Comparison of ENCODE assay signal across 9 mouse cellular contexts in the genomic region with DNA sequence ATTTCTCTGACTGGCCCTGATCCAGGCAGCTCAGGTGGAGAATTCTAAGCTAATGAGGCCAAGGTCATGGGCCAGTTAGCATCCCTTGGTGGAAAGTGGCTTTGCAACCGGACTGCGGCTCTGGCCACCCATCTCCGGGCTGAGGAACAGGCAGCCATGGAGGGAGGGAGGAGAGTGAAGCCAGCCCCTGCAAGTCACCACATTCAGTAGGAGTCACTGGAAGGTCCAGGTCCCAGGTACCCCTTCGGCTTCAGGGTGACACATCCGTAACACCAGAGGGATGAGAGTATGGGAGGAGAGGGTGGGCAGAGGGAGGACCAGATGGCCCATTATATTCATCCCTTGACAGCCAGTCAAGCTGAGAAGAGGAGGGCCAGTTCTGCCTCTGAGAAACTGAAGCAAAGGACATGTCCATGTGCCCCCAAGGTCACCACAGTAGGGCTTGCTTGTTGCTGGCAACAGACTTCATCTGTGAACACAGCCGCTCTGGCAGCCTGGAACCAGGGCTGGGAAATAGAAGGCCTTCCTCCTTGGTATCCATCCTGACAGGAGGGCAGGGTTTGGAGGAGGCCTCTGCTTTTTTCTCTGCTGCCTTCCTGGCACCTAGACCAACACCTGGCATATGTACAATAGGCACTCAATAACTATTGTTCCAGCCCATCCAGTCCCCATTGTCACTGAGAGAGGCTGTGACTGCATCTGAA. TPM values are rescaled to one million over a fixed set of nuclear protein-coding genes. Genes with fewer than 3 reads are reported as not detected.
DNase-seq lines count a peak whose midpoint lies in the region; ATAC-seq and TF ChIP-seq lines count a peak whose summit lies in the region.
"Had no signal": no experiment of that assay in that cellular context is flagged by ENCODE, and none has a peak within 500 bp of the region (broad histone marks: within the 10 kb centered on the region; RNA-seq: fewer than 3 reads in every experiment).

No protein-coding gene starts in this region.

- H3K4me1 ChIP-seq in ES-E14 (ENCODE audit: control insufficient read depth in 2 of 2, insufficient read depth in 2 of 2, low read length in 2 of 2, poor library complexity in 1 of 2) = peaks cover 17 to 34% of the 10 kb centered on the region in 2 experiments; a peak in 3 of 4 replicates
- peaks cover 44% of the 10 kb centered on the region for H3K4me1 ChIP-seq in embryonic facial prominence, embryonic 15.5 days
- H3K4me1 ChIP-seq in midbrain, embryonic 10.5 days = peaks cover 69% of the 10 kb centered on the region
- peaks cover 22% of the 10 kb centered on the region for H3K4me1 ChIP-seq in liver, embryonic 11.5 days (replicated peaks; ENCODE audit: control insufficient read depth, insufficient read depth, low read length)

- in situ Hi-C loops in ES-E14 (cut with MboI; ENCODE audit: low sequenced_read_pairs in 2 of 2, unreplicated experiment in 2 of 2) = loop anchor here in 1 of 2 experiments (25.0 kb wide), 1 partner anchor 393 kb away; no protein-coding TSS in a partner anchor

- H3K4me2 ChIP-seq in embryonic facial prominence, embryonic 15.5 days (replicated peaks) = no peak overlapping the region
- no peak overlapping the region for H3K4me2 ChIP-seq in liver, embryonic 11.5 days
- H3K4me2 ChIP-seq: stomach, embryonic 15.5 days had no signal

- 83% methylated on average over 6 of the region's 6 CpGs for WGBS in embryonic facial prominence, embryonic 15.5 days
- 75% methylated on average over 6 of the region's 6 CpGs for WGBS in midbrain, embryonic 10.5 days
- 89% methylated on average over 6 of the region's 6 CpGs for WGBS in liver, embryonic 11.5 days

- peak overlapping the region; percentile 96 for H3K27ac ChIP-seq in ES-E14 (ENCODE audit: insufficient read depth, low read depth, low read length, poor library complexity, severe bottlenecking)
- peak overlapping the region; percentile 78 for H3K27ac ChIP-seq in embryonic facial prominence, embryonic 15.5 days (replicated peaks)
- H3K27ac ChIP-seq in midbrain, embryonic 10.5 days (replicated peaks) = peak overlapping the region; percentile 77
- H3K27ac ChIP-seq in liver, embryonic 11.5 days (ENCODE audit: low read depth, low read length) = no peak overlapping the region
- H3K27ac ChIP-seq: stomach, embryonic 15.5 days had no signal

- H3K9ac ChIP-seq in ES-E14 (ENCODE audit: insufficient read depth, low read depth, low read length, poor library complexity, severe bottlenecking) = peak overlapping the region; percentile 56
- H3K9ac ChIP-seq in embryonic facial prominence, embryonic 15.5 days = no peak overlapping the region
- H3K9ac ChIP-seq in liver, embryonic 11.5 days (ENCODE audit: low read depth, low read length) = no peak overlapping the region
- H3K9ac ChIP-seq: stomach, embryonic 15.5 days had no signal

- ATAC-seq in embryonic facial prominence, embryonic 15.5 days (ENCODE audit: insufficient number of reproducible peaks, low FRiP score, low TSS enrichment, low read depth) = no peak
- no peak for ATAC-seq in liver, embryonic 11.5 days (replicated peaks; ENCODE audit: low FRiP score)
- no peak for ATAC-seq in erythroid progenitor cell, adult 5-6 weeks (replicated peaks; ENCODE audit: low FRiP score, poor library complexity, severe bottlenecking)

- peak overlapping the region; percentile 4 to 34; a peak in 3 of 4 replicates for H3K4me3 ChIP-seq in ES-E14 (ENCODE audit: insufficient read depth in 1 of 2, low read depth in 1 of 2, low read length in 2 of 2, poor library complexity in 1 of 2, severe bottlenecking in 1 of 2)
- H3K4me3 ChIP-seq in embryonic facial prominence, embryonic 15.5 days (replicated peaks) = no peak overlapping the region
- no peak overlapping the region for H3K4me3 ChIP-seq in midbrain, embryonic 10.5 days
- H3K4me3 ChIP-seq in liver, embryonic 11.5 days (ENCODE audit: low read depth, low read length) = no peak overlapping the region
- H3K4me3 ChIP-seq: stomach, embryonic 15.5 days had no signal

- peak; percentile 35 for DNase-seq in embryo, embryonic 10.5 days (ENCODE audit: low spot score)
- no peak for DNase-seq in embryo, embryonic 11 days
- no peak for DNase-seq in ES-E14 (ENCODE audit: low read depth, low spot score)
- no peak for DNase-seq in midbrain, embryonic 10.5 days (ENCODE audit: low spot score)
- DNase-seq in liver, embryonic 11.5 days (ENCODE audit: low spot score) = no peak
- DNase-seq in gastrocnemius, adult 8-10 months (ENCODE audit: low spot score in 2 of 2) = no peak

- H3K9me3 ChIP-seq in ES-E14 (ENCODE audit: control insufficient read depth, insufficient read depth, low read depth, low read length) = no peaks in the 10 kb centered on the region
- no peaks in the 10 kb centered on the region for H3K9me3 ChIP-seq in embryonic facial prominence, embryonic 15.5 days (replicated peaks)
- no peaks in the 10 kb centered on the region for H3K9me3 ChIP-seq in midbrain, embryonic 10.5 days (replicated peaks)
- H3K9me3 ChIP-seq in liver, embryonic 11.5 days (ENCODE audit: control insufficient read depth, low read length) = no peaks in the 10 kb centered on the region
- H3K9me3 ChIP-seq: stomach, embryonic 15.5 days had no signal

- no peaks in the 10 kb centered on the region for H3K36me3 ChIP-seq in ES-E14 (ENCODE audit: control insufficient read depth, insufficient read depth, low read length, poor library complexity, severe bottlenecking)
- no peaks in the 10 kb centered on the region for H3K36me3 ChIP-seq in embryonic facial prominence, embryonic 15.5 days
- no peaks in the 10 kb centered on the region for H3K36me3 ChIP-seq in midbrain, embryonic 10.5 days
- H3K36me3 ChIP-seq in liver, embryonic 11.5 days (ENCODE audit: control insufficient read depth, insufficient read depth, low read length) = no peaks in the 10 kb centered on the region
- H3K36me3 ChIP-seq: stomach, embryonic 15.5 days had no signal

- no peaks in the 10 kb centered on the region for H3K27me3 ChIP-seq in embryonic facial prominence, embryonic 15.5 days
- H3K27me3 ChIP-seq in midbrain, embryonic 10.5 days (ENCODE audit: low read depth, poor library complexity, severe bottlenecking) = peaks cover 26% of the 10 kb centered on the region
- H3K27me3 ChIP-seq in liver, embryonic 11.5 days (replicated peaks; ENCODE audit: control insufficient read depth, insufficient read depth, low read length) = peaks cover 3% of the 10 kb centered on the region
- H3K27me3 ChIP-seq: stomach, embryonic 15.5 days had no signal

TF ChIP-seq in ES-E14, 5 proteins besides CTCF, POLR2A, EP300 and RAD21:
- TF ChIP-seq ZC3H11A (IDR thresholded peaks at IDR 0.05; ENCODE audit: borderline replicate concordance, low read depth, low read length) (no peak), MAFK (IDR thresholded peaks at IDR 0.05; ENCODE audit: insufficient read depth, low read depth, low read length) (no peak), HCFC1 (IDR thresholded peaks at IDR 0.05; ENCODE audit: borderline replicate concordance, insufficient read depth, low read length) (no peak), CHD2 (IDR thresholded peaks at IDR 0.05; ENCODE audit: low read depth, low read length) (no peak), ZNF384 (IDR thresholded peaks at IDR 0.05; ENCODE audit: low read depth, low read length) (peak; percentile 44; the same call in 1 of the 2 replicates)

RNA-seq across cellular contexts. Expression of gene Apol7a, which starts 43.9 kb away (rescaled TPM):
- total RNA-seq in ES-E14 (2012; rRNA removed) = 0.11 and 0.27 TPM in 2 replicates
- 0.29 and 0.33 TPM in 2 replicates for polyA plus RNA-seq in embryonic facial prominence, embryonic 15.5 days (2015; fragmentation: Nextera tagmentation; extraction: Ambion mirVana)
- polyA plus RNA-seq in midbrain, embryonic 10.5 days (2016; fragmentation: Nextera tagmentation; extraction: Ambion mirVana) = not detected in 2 replicates
- polyA plus RNA-seq in liver, embryonic 11.5 days (2014; fragmentation: Nextera tagmentation; extraction: Ambion mirVana) = not detected in 2 replicates
- not detected in 2 replicates for total RNA-seq in erythroid progenitor cell, adult 5-6 weeks (2015; ENCODE audit: low replicate concordance)
- total RNA-seq in erythroid progenitor cell, adult 5-6 weeks (2017; ENCODE audit: low replicate concordance) = not detected in 2 replicates
- 1 to 10 TPM in 3 of 4 experiments, under 1 TPM in 1; 0.80 to 1.6 (median 1.3) TPM for total RNA-seq in gastrocnemius, adult 8-10 months (2022)

RNA-seq across cellular contexts. Expression of gene Rbfox2, which starts 48.2 kb away (rescaled TPM):
- total RNA-seq in ES-E14 (2012; rRNA removed) = 55.3 and 56.4 TPM in 2 replicates
- polyA plus RNA-seq in embryonic facial prominence, embryonic 15.5 days (2015; fragmentation: Nextera tagmentation; extraction: Ambion mirVana) = 69.4 and 73.2 TPM in 2 replicates
- 35.7 and 59.4 TPM in 2 replicates for polyA plus RNA-seq in midbrain, embryonic 10.5 days (2016; fragmentation: Nextera tagmentation; extraction: Ambion mirVana)
- 24.3 and 26.6 TPM in 2 replicates for polyA plus RNA-seq in liver, embryonic 11.5 days (2014; fragmentation: Nextera tagmentation; extraction: Ambion mirVana)
- not detected in 2 replicates for total RNA-seq in erythroid progenitor cell, adult 5-6 weeks (2015; ENCODE audit: low replicate concordance)
- total RNA-seq in erythroid progenitor cell, adult 5-6 weeks (2017; ENCODE audit: low replicate concordance) = not detected in 2 replicates
- total RNA-seq in gastrocnemius, adult 8-10 months (2022) = 10 to 100 TPM; 40.8 to 56.7 (median 46.9) TPM

RNA-seq across cellular contexts. Expression of gene Apol9a, which starts 55.9 kb away (rescaled TPM):
- total RNA-seq in ES-E14 (2012; rRNA removed) = not detected in 2 replicates
- 0.13 and 0.20 TPM in 2 replicates for polyA plus RNA-seq in embryonic facial prominence, embryonic 15.5 days (2015; fragmentation: Nextera tagmentation; extraction: Ambion mirVana)
- polyA plus RNA-seq in midbrain, embryonic 10.5 days (2016; fragmentation: Nextera tagmentation; extraction: Ambion mirVana) = 0.05 TPM in 1 of 2 replicates, not detected in the other
- polyA plus RNA-seq in liver, embryonic 11.5 days (2014; fragmentation: Nextera tagmentation; extraction: Ambion mirVana) = not detected in 2 replicates
- total RNA-seq in erythroid progenitor cell, adult 5-6 weeks (2015; ENCODE audit: low replicate concordance) = not detected in 2 replicates
- under 0.01 TPM in 1 of 2 replicates, not detected in the other for total RNA-seq in erythroid progenitor cell, adult 5-6 weeks (2017; ENCODE audit: low replicate concordance)
- total RNA-seq in gastrocnemius, adult 8-10 months (2022) = under 1 TPM in 1 of 4 experiments, not detected in 3; 0.18 TPM

Comparison
In these comparisons a context has a peak if more than half of its experiments do, and no peak if none do; other contexts are left out.
1. H3K4me3 ChIP-seq: peak in ES-E14 (2 of 2); none in embryonic facial prominence, embryonic 15.5 days (single experiment), midbrain, embryonic 10.5 days (single experiment) and liver, embryonic 11.5 days (single experiment).
2. RNA of gene Rbfox2, which starts 48.2 kb away (total RNA-seq): 55.3 to 56.4 TPM in ES-E14 and 40.8 to 56.7 TPM in gastrocnemius, adult 8-10 months; not detected in erythroid progenitor cell, adult 5-6 weeks; every median in the first group is over 10 times any median in the second.